Mouse (Mus musculus): ENCODE results near the gene Uvssa. TPM values are rescaled to one million over a fixed set of nuclear protein-coding genes. Genes with fewer than 3 reads are reported as not detected.
"Not testable (repeated sequence)": the region's sequence is repeated elsewhere in the genome, so short reads cannot be mapped to it uniquely, and the experiment has no call there.

The Uvssa gene
- 6.6 and 7.5 TPM in 2 replicates for polyA plus RNA-seq (2012; rRNA removed)

DNA sequence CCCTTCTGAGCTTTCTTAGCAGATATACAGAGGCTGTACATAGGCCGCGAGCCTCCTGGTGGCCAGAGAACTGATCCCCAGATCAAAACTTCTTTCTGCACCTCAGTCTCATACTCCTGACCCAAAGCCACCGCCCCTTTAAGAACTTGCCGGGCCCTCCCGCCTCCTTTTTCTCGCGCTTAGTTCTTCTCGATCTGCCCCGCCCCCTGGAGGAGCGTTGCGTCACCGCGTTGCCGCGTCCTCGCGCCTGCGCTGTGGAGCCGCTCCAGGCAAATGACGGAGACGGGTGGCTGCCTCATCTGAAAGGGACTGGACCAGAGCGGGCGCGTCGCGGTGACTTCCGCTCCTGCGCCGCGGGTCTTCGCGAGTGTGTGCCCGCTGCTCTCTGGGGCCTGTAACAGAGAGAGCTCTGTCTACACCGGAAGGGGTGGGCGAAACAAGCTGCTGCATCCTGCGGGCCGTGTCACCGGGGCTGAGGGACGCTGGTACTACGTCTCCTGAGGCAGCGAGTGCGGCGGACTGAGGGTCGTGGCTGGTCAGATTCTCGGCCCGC lies at the start of gene Uvssa:
Gene Uvssa (plus strand): TSS at position 248 of the 553 bp plus-strand sequence.
- TF ChIP-seq POLR2A (IDR thresholded peaks at IDR 0.05; ENCODE audit: borderline replicate concordance, extremely low read depth, insufficient read depth, insufficient read length, poor library complexity, severe bottlenecking) (peak; percentile 65; the same call in 1 of the 2 replicates), CTCF (IDR thresholded peaks at IDR 0.05; ENCODE audit: borderline replicate concordance, extremely low read depth, insufficient read depth, insufficient read length) (peak; percentile 26; the same call in 1 of the 2 replicates)
- peak; percentile 100 for DNase-seq (ENCODE audit: low read depth)

DNA sequence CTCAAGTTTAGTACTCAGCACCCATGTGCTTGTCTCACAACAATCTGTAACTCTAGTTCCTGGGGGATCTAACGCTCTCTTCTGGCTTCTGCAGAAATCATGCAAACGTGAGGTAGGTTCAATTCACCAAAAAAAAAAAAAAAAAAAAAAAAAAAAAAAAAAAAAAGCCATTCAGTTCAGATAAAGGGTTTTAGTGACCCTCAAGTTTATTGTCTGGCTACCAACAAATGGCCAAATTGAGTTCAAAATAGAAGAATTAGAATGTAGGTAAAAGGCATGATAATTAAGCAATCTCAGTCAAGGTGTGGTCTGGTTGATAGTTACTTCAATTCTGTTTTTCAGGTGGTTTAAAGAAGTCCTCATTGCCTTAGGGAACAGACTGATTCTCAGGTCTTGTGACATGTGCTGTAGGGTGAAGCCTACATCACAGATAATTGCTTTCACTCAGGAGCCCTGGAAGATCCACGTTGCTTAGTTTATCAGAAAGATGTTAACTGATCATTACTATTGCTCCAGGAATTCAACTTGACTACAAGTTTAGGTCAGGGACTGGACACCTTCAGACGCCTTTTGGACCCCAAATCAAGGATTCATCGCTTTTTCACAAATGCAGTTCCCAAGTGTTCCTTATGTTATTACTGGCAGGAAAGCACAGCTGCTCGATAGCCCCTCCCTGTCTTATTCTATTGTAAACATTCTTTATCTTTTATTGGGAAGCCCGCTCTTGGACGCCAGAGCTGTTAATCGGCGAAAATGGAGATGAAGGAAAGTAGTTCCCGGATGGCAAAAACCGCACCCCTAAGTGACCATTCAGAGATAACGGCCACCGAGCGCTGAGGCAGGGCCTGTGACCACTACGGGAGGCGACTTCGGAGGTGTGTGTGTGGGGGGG lies 43.7 kb upstream of the Uvssa start:
- no peak for TF ChIP-seq CTCF (IDR thresholded peaks at IDR 0.05; ENCODE audit: borderline replicate concordance, extremely low read depth, insufficient read depth, insufficient read length)
- no peak for TF ChIP-seq POLR2A (IDR thresholded peaks at IDR 0.05; ENCODE audit: borderline replicate concordance, extremely low read depth, insufficient read depth, insufficient read length, poor library complexity, severe bottlenecking)
- DNase-seq (ENCODE audit: low read depth), result no peak

DNA sequence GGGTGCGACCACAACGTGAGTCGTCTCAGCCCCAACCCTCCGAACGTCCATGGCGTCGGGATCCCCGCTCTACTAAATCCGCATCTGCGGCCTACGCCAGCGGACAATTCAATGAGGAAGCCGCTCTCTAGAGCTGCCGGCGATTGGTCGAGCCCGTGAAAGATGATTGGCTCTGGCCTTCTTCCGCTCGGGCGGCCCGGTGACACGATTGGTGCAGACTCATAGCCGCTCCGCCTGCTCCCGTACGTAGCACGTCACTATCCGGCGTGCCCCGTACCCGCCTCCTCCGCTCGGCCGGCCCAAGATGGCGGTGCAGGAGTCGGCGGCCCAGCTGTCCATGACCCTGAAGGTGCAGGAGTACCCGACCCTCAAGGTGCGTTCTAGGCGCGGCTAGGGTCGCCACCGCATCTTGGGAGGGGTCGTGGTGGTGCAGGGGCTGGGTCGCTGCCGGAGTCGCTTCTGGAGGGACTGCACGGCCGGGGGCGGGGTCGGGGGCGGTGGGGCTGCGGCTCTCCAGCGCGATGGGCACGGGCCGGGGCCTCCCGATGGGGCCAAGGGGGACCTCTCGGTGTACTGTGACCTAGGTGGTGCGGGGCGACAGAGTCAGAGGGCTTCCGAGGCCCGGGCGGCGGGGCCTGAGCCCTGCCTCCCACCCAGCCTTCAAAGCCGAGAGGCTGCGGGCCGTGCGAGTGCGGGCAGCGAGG lies 42.9 kb upstream of the Uvssa start, which contains the start of gene Maea:
Gene Maea (plus strand): TSS at position 237 of the 704 bp plus-strand sequence.
- peak; percentile 68; the same call in 1 of the 2 replicates for TF ChIP-seq POLR2A (IDR thresholded peaks at IDR 0.05; ENCODE audit: borderline replicate concordance, extremely low read depth, insufficient read depth, insufficient read length, poor library complexity, severe bottlenecking)
- TF ChIP-seq CTCF (IDR thresholded peaks at IDR 0.05; ENCODE audit: borderline replicate concordance, extremely low read depth, insufficient read depth, insufficient read length), result no peak
- DNase-seq (ENCODE audit: low read depth), result peak; percentile 99

DNA sequence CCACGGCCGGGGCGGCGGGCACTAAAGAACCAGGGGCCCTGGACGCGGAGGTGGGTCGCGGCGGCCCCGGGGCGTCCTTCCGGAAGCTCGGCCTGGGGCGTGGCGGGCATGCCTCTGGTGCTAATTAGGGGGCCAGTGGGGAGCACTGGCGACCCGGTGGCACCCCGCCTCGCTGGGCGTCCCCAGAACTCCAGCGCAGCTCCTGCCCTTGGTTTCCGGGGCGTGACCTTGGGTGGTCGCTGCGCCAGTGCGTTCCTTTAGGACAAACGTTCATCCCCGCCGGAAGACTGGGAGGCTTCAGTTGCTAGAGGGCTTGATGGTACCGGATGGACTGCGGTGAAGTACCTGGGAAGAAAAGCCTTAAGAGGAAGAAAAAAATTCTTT lies 42.4 kb upstream of the Uvssa start:
- TF ChIP-seq CTCF (IDR thresholded peaks at IDR 0.05; ENCODE audit: borderline replicate concordance, extremely low read depth, insufficient read depth, insufficient read length), result no peak
- no peak for TF ChIP-seq POLR2A (IDR thresholded peaks at IDR 0.05; ENCODE audit: borderline replicate concordance, extremely low read depth, insufficient read depth, insufficient read length, poor library complexity, severe bottlenecking)
- DNase-seq (ENCODE audit: low read depth), result peak; percentile 14

DNA sequence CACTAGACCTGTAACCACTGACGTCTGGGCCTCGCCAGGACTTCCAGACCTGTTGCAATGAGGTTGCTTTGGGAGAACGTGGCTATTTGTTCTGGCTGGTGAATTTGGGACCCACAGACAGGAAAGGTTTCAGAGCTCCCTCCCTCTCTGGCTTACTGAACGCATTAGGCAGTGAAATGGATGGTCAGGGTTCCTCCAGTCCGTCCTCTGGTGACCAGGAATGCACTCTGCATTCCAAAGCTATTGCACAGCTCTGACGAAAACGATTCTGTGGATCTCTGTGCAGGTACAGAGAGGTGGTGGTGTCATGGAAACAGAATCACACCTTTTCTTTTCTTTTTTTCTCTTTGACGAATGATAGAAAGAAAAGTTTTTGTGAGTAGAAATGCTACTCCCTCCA lies 41.1 kb upstream of the Uvssa start:
- no peak for TF ChIP-seq CTCF (IDR thresholded peaks at IDR 0.05; ENCODE audit: borderline replicate concordance, extremely low read depth, insufficient read depth, insufficient read length)
- no peak for TF ChIP-seq POLR2A (IDR thresholded peaks at IDR 0.05; ENCODE audit: borderline replicate concordance, extremely low read depth, insufficient read depth, insufficient read length, poor library complexity, severe bottlenecking)
- no peak for DNase-seq (ENCODE audit: low read depth)

DNA sequence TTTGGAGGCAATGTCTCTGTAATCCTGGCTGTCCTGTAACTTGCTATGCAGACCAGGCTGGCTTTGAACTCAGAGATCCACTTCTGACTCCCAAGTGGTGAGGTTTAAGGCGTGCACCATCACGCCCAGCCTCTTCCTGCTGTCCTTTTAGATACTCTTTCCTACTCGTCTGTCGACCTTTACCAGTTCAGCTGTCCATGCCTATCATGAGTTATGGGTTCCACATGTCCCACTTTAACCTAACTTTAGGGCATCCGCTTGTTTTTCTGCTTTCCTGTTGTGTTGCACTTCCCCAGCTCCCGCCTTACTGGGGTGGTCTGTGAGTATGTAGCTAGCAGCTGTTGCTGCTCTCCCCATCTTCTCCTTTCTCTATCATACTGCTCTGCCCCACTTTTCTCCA lies 37.2 kb upstream of the Uvssa start:
- TF ChIP-seq POLR2A (IDR thresholded peaks at IDR 0.05; ENCODE audit: borderline replicate concordance, extremely low read depth, insufficient read depth, insufficient read length, poor library complexity, severe bottlenecking) (no peak), CTCF (IDR thresholded peaks at IDR 0.05; ENCODE audit: borderline replicate concordance, extremely low read depth, insufficient read depth, insufficient read length) (no peak)
- DNase-seq (ENCODE audit: low read depth), result no peak

DNA sequence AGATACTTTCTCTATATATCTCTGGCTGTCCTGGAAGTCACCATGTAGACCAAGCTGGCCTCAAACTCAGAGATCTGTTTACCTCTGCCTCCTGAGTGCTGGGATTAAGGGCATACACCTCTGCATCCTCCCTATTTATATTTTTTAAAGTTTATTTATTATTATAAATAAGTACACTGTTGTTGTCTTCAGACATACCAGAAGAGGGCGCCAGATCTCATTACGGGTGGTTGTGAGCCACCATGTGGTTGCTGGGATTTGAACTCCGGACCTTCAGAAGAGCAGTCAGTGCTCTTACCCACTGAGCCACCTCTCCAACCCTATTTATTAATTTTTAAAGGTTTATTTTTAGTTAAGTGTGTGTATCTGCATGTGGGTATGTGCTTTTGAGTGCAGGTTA lies 36.1 kb upstream of the Uvssa start:
- not testable (repeated sequence) for DNase-seq (ENCODE audit: low read depth)

DNA sequence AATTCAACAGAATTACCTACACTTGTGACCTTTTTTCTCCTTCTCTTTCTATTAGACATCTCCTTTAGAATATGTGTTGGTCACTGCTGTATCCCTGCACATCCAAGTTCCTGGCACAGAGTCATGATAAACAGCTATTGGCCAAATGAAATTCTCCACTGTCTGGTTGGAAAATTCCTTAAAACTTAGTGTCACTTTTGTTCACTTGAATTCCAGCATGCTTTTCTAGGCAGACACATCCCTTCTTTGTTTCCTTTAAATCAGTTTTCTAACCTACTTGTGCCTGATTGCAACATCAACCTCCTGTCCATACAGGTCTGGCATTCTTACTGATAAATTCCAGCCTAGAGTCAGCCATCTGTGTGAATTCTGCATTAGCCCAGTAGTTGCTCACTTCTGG lies 35.5 kb upstream of the Uvssa start:
- no peak for TF ChIP-seq POLR2A (IDR thresholded peaks at IDR 0.05; ENCODE audit: borderline replicate concordance, extremely low read depth, insufficient read depth, insufficient read length, poor library complexity, severe bottlenecking)
- no peak for TF ChIP-seq CTCF (IDR thresholded peaks at IDR 0.05; ENCODE audit: borderline replicate concordance, extremely low read depth, insufficient read depth, insufficient read length)
- no peak for DNase-seq (ENCODE audit: low read depth)

DNA sequence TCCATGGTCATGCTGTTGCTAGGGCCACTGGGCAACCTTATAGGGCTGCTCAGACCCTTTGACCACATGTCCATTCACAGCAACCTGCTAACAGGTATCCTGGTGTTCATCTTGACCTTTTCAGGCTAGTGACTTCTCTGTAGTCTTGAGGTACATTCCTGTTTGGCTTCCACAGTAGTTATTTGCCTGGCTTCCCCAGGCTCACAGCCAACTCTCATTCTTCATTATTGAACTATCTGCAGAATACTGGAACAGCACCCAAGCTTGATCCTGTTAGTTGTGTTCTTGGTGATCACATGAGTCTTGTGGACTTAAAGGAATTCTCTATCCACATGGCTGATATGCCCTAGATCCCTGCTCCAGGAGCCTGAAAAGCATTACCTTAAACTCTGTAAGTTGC lies 34.8 kb upstream of the Uvssa start:
- TF ChIP-seq CTCF (IDR thresholded peaks at IDR 0.05; ENCODE audit: borderline replicate concordance, extremely low read depth, insufficient read depth, insufficient read length) (no peak), POLR2A (IDR thresholded peaks at IDR 0.05; ENCODE audit: borderline replicate concordance, extremely low read depth, insufficient read depth, insufficient read length, poor library complexity, severe bottlenecking) (no peak)
- no peak for DNase-seq (ENCODE audit: low read depth)

DNA sequence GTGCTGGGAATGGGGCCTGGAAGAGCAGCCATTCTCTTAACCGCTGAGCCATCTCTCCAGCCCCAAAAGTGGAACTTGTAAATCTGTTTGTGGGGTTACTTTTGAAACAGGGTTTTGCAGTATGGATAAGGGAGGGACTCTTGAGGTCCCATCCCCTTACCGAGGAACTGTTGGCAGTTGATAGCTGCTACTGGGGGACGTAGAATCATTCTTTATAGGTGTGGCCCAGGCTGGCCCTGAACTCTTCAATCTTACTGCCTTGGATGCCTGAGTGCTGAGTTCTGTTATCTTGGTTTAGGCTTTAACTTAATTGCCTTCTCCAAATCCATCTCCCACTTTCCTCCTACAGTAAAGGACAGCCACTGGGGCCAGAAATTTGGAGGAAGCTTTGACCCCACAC lies 34.3 kb upstream of the Uvssa start:
- TF ChIP-seq CTCF (IDR thresholded peaks at IDR 0.05; ENCODE audit: borderline replicate concordance, extremely low read depth, insufficient read depth, insufficient read length) (no peak), POLR2A (IDR thresholded peaks at IDR 0.05; ENCODE audit: borderline replicate concordance, extremely low read depth, insufficient read depth, insufficient read length, poor library complexity, severe bottlenecking) (no peak)
- DNase-seq (ENCODE audit: low read depth), result no peak

DNA sequence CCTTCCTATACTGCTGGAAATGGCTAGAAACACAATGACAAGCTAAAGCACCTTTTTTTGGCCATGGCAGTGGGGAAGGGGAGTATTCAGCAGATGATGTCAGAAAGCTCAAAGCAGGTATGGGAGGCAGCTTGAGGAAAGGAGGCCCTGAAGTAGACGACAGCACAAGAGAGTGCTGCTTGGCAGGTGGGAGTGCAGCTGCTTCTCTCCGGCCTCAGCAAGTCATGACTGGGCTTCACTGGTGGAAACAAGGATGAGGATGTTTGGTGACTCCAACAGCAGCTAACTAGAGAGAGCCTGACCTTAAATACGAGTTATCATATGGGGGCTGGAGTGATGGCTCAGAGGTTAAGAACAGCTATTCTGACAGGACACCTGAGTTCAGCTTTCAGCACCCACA lies 30.7 kb upstream of the Uvssa start:
- no peak for DNase-seq (ENCODE audit: low read depth)
- TF ChIP-seq CTCF (IDR thresholded peaks at IDR 0.05; ENCODE audit: borderline replicate concordance, extremely low read depth, insufficient read depth, insufficient read length) (no peak), POLR2A (IDR thresholded peaks at IDR 0.05; ENCODE audit: borderline replicate concordance, extremely low read depth, insufficient read depth, insufficient read length, poor library complexity, severe bottlenecking) (no peak)

Data from brain, embryonic 14.5 days (tissue).